Mouse (Mus musculus): ENCODE measurements around the gene Fars2. TPM values are rescaled to one million over a fixed set of nuclear protein-coding genes. Genes with fewer than 3 reads are reported as not detected.
A peak's percentile ranks its signal among the peaks of the same experiment; 100 is the strongest.

The Fars2 gene
- total RNA-seq, 2 experiments from 2014 or later: 37.2 to 37.9 TPM

DNA sequence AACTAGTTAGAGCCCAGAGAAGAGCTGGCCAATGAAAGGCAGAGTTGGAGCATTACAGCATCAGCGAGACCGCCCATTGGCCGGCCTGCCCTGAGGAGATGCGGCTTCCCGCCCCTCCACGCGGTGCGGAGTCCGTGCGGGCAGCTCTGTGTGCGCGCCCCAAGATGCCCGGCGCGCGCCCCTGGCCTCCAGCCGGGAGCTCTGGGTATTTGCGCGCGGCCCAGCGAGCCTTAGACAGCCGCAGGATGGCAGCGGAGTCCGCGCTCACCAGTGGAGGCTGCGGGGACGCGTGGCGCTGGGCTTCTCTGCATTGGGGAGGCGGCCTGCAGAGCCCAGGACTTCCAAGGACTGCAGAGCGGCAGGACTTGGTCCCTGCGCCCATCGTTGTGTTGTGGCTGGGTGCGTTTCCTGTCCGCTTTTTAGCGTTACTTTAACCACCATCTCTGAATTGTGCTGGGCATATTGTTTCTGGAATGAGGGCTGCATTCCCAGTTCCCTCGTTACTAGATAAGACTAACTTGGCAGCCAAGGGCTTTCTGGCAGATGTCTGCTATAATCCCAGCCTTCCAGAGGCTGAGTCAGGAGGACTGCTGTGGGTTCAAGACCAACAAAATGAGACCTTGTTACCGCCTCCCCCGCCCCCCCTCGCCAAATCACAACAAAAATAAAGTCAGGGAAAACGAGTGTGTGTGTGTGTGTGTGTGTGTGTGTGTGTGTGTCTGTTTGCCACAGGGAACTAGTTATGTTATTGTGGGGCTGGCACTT lies 461.5 kb downstream of the Fars2 start:
- peak; percentile 56 for DNase-seq

DNA sequence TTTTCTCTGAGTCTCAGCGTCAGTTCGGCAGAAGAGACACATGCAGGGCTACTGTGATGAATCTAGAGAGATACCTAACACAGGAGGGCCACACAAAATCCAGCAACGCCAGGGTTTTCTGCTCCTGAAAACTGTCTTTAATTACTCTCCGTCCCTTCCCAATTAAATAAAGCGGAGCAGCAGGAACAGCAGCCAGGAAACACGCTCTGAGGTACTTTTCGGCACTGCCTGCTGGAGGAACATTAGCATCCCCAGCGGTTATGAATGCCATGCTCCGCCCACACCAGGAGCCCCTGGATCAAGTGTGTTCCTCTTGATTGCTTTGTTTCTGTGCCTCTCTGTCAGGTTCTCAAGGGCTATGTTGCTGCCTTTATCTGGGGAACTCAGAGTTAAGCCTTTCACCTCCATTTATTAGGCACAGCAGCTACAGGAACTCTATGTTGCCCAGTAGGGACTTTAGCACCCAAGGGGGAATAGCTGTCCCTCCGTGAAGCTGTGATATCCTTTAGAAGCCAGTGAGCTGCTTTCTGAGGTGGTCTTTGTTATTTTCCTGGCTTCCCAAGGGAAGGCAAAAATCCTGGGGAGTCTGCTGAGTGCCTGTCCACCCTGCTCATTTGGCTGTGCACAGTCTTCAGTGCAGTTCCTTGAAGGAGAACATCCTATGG lies 465.3 kb downstream of the Fars2 start:
- no peak for DNase-seq

DNA sequence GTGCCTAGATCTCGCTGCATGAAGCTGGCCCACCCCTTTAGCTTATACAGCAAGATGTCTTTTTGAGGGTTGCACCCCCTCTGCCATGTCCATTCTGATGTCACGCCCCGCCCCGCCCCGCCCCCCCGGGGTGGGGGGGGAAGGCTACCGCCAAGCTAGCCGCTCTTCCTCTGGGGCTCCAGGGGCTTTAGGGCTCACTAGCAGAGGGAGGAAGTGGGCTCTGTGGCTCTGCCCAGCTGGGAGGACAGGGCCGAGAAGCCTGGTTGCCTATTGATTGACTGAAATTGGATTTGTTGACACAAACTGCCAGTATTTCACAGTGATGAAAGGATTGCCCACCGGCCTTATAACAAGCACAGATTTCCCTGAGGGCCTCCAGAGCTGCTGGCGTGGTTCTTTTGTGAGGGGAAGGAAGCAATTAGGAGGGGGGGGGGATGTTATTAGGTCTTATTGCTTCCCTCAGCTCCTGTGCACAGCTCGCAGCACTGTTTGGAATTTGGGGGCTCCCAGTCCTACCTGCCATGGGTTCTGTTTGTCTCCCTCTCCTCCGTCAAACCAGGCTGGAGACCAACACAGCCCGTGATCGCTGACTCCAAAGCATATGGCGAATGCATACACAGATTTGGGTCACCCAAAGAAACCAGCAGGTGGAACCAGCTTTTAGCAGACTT lies 466.4 kb downstream of the Fars2 start:
- no peak for DNase-seq

DNA sequence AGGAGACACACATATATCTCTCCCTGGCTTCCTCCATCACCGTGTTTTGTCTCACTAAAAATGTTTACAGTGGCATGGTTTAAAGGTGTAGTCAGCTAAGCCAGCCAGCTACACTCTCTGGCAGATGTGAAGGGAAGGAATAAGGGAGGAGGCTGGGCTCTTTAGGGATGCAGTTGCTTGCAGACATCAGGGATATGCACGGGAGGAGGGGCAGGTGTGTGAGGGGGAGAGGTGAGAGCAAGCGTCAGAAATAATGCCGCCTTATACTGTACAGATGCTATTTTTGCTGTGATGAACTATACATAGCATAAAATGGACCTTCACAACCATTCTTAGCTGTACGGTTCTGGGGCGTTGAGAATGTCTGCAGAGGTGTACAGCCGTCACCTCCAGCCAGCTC lies 467.0 kb downstream of the Fars2 start:
- no peak for DNase-seq

DNA sequence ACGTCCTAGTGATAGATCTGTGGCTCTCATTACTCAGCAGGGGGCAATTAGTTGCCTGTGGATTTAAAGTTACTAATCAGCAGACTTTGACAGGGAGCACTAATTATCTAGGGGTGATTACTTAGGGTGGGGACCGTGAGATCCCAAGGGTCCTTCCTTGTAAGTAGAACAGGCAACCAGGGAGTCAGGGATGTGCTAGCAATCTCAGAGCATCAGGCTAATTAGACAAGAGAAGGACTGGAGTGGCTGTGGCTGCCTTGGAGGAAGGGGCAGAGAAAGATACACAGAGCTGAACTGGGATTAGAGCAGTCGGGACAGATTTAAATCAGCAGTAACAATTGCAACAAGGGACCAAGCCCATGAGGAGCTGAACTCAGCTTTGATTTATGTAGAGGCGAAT lies 471.9 kb downstream of the Fars2 start:
- DNase-seq: no peak

DNA sequence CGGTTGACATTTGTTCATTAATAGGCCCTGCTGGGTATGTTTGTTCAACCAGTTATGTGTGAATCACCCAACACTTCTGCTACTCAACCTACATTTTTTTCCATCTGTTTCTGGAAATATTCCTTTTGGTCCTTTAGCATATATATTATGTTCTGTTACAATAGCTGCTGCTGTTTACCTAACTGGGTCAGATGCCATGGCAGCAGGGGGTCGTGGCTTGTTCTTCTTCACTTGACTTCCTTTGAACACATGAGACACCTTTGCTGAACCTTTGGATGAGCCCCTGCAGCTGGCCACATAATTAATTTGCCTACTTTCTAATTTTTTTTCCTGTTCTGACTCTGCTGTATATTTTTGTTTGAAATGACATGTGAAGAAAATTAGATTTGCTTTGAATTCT lies 475.1 kb downstream of the Fars2 start:
- no peak for DNase-seq

DNA sequence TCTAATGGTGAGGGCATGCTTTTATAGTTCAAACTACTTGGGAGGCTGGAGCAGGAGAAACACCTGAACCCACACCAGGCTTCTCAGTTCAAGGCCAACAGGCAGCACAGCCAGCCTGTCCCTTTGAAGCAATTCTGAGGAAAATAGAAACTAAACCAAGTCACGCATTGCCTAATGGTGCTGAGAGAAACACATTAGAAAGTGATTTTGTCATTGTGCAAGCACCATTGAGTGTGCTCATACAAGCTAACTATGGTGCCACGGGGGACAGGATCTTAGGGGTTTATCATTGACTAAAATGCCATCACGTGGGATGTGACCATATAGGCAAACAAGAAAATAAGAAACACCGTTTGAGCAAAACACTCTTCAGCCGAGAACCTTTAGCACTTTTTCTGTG lies 489.5 kb downstream of the Fars2 start:
- DNase-seq: no peak

DNA sequence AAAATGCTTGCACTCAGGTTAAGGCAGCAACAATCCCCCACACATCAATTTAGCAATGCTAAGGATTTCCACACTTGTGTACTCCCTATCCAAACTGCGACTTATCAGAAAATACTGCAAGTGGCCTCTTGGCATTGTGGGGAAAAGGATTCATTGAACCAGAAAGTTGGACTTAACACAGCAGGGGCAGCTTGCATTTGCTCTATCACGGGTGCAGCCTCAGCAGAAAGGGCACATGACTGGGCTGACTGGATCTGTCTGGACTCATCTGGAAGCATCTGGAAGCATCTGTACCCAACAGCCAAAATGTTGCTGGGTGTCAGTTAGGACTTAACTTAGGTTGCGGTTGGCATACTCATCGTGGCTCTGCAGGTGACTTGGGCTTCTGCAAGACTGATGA lies 490.7 kb downstream of the Fars2 start:
- DNase-seq: no peak

DNA sequence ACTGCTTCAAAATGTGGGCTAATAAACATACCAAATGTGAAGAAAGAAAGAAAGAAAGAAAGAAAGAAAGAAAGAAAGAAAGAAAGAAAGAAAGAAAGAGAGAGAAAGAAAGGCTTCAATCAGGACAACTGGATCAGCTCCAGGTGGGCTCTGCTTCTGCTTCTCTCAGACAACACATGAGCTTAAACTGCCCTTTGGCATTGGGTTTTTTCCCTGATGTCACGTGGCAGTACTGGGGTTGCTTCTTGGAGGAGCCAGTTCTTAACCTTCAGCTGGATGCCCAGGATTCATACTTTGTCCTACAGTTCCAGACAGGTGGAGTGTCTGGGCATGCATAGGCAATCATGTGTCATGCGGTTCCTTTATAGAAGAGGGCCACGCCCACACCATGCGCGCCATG lies 493.2 kb downstream of the Fars2 start:
- no peak for DNase-seq

DNA sequence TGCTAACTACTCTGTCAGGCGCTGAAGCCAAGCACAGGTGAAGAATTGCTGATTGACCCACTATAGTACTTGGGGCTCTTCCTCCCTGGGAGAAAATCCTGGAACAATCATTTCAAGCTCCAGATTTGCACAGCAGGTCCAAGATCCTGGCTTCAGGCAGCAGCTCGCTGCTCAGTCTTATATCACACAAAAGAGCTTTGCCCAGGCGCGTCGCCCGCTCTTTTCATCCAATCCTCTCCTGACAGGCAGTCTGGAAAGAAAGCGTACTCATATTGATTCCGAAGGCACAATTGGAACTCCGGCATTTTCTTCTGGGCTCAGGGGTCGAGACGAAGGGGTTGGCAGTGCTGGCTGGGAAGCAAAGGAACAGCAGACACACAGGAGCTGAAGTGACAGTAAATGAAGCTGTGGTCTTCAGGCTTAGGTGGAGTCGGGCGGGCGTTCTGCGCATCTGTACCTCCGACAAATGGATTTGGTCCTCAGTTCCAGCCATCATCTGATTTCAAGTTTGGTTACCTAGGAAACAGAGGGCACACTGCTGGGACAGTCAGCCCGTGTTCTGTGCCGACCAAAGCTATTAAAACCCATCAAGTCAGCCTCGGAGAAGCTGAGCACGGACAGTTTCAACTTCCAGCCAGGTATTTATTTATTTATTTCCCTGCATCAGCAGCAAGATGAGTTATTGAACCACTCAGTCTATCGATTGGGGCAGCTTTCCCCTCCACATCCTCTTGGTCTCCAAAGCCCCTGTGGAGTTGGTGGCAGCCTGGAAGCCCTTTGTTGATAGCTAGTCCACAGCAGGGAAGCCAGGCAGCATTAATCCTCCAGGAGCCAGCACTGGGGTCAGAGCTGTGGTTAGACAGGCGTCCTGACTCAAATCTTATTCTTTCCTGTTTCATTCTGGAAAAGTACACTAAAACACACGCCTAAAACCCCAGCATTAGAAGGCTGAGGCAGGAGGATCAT lies 495.9 kb downstream of the Fars2 start:
- DNase-seq: no peak

DNA sequence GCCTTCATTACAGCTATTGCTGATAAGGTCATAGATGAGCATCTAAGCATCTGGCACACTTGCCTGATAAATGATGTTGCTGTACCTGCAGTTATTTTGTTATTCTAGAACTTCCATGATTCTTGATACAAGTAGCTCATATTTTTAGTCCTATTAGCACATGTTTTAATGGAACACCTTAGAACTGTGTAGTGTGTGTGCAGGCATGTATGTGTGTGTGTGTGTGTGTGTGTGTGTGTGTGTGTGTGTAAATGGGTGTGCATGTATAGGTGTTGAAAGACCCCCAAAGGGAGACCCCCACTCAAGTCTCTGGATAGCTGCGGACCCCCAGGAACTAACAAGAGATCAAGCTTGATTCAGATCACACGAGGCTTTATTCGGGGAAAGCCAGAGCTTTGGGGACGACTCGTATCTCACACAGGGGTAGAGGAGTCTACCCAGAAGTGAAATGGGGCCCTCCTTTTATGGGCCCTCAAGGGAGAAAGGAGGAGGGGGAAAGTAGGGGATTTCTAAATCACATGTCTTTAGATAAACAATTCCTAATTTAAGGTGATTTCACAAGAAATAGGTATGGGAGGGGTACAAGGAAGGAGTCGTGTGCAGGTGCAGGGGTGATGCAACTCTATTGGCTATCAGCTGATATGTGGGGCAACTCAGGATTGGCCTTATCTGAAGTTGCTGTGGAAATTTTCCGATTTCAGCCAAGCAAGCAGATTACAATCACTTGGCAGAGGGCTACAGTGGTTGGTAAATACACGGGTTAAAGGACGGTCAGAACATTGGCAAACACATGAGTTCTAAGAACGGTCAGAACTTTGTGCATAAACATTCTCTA lies 503.5 kb downstream of the Fars2 start:
- no peak for DNase-seq

DNA sequence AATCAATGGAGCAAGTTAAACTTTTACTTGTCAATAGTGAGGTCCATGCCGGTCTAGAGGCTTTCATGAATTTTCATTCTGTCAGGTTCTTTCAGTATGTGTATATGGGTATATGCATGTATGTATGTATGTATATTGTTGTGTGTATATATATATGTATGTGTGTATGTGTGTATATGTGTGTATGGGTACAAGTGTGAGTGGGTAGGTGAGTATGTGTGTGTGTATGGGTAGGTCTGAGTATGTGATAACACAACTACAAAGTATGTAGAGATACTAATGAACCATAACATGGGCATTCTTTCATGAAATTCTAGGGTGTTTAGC lies 504.1 kb downstream of the Fars2 start:
- DNase-seq: no peak

DNA sequence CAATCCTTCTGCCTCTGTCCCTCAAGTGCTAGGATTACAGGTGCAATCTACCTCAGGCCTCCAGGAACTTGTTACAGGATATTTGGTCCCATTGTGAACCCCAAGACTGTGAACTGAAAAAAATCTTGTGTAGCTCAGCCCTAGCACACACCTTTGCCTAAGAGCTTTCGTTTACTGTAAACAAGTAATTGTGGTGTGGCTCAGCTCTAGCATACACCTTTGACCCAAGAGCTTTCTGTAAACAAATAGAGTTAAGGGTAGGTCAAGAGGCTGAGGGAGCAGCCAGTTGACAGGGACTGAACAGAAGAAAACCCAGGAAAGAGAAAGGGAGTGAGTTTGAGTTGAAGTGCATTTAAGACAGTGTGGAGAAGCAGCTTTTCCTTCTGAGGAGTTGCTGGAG lies 506.3 kb downstream of the Fars2 start:
- DNase-seq: no peak

DNA sequence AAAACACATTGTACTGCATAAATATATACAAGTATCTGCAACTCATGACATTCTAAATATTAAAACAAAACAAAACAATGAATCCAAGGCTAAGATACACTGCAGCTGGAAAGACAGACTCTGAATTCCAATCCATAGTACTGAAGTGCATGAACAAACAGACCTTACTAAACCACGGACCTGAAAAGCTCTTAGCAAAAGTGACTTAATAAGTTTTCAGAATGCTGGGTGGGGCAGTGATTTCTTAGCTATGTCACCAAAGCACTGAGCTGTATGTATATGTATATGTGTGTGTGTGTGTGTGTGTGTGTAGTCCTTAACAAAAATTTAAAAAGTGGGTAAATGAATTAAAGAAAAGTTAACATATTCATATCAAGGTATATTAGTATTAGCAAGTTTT lies 511.9 kb downstream of the Fars2 start:
- DNase-seq: no peak

DNA sequence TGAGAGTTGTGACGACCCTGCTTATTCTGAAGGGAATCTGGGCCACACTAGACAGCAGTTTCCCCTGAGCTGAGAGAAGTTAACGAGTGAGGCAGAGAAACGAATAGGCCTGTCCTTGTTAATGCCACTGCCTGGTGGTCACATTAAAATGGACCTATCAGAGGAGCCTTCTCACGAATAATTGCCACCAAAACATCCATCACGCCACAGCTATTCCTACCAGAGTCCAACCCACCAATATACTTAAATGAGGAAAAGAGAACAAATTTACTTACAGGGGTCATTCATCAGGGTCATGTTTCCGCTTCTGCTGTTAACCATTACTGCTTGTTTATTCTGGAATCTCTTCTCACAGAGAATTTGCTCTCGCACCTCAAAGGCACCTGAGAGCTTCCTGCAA lies 531.0 kb downstream of the Fars2 start:
- no peak for DNase-seq

DNA sequence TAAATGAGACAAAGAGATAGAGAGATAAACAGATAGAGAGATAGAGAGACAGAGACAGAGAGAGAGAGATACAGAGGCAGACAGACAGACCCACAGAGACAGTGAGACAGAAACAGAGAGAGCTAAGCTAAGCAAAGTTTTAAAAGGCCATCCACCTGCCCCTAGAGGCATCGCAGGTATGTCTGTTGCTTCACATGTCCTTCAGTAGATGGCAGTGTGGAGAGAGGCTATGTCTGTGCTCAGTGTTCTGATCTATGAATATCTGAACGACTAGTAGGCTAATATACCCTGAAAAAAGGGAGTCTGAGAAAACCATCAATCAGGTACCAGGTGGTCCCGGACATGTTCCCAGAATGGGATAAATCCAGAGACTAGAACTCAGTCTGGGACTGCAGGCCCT lies 537.0 kb downstream of the Fars2 start:
- DNase-seq: no peak

DNA sequence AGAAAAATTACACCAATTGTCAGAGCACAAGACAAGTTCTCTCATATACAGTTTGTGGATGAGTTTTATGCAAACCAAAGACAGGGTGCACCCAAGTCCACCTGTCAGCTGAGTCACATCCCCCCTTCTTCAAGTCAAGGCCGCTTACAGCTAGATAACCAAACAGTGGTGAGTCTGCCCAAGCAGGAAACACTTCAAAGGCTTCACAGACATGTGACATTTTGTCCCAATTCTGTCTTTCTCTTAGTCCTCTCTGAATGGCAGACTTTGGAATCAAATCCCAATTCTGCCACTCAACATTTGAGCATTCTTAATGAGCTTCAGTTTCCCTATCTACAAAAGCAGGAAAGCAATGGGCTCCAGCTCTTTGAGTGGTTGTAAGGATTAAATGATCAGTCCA lies 562.1 kb downstream of the Fars2 start:
- no peak for DNase-seq

DNA sequence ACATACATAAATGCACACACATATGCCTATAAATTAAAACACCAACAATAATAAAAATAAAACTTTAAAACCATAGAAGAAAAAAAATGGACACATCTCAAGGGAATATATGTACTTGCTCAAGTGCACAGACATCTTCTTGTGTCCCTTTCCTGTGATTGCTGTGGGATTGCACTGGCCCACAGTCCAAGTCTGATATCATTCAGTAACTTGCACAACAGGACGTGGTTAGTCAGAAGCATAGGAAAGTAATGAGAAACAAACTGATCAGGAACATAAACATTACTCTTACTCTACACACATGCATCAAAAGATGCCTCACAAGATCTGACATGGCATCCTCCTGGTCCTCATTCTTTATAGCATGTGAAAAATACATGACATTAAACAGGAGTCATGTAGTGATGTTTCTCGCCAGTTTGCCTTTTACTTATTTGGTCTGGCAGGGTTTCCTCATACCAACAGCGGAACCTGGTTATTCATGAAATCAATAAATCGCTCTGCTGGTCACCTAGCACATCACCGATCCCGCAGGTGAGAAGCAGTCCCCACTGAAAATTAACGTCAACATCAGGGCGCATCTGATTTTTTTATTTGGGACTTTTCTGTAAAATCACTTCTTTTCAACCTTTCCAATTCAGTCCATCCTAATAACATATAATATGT lies 563.6 kb downstream of the Fars2 start:
- no peak for DNase-seq

DNA sequence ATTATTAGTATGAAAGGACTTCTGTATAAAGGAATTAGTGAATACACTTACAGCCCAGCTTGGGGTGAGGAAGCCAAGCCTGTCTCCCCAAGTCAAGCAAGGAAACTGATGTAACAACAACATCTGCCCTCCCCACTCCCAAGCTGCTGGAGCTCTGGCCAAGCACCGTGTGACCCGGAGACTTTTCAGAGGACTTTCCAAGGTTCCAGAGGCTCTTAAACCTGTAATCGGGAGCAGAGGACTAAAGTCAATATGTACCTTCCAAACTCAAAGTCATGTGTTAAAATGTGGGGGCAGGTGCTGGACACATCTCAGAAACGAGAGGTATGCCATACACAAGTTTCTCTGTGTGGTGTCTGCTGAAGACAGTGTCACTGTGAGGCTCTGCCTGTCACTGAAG lies 566.4 kb downstream of the Fars2 start:
- no peak for DNase-seq

DNA sequence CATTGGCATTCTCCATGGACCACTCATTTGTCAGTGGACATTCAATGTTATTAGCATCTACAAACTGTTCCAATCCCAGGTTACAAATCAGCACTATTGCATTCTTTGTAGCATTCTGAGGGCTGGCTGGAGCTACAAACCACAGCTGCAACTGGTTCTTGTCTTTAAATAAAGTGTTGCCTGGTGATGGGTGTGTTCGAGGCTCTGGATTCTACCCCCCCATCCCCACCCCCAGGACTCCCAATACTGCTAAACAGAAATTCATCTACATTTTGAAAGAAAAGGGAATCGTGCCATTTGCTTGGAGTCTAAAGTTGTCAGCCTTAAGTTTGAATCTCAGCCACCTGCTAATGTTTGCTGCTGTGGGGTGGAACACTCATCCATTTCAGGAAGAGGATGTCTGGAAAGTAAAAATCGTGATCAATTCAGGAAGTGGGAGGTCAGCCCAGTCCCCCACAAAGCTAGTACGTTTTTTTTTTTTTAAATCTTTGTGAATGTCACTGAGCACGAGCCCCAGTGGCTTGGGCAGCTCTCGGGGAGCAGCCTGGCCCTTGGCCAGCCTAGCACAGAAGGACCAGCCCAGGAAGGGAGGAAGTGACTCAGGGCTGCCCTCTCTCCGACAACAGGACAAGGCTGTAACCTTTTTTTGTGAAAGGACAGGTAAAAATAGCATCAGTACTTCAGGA lies 578.4 kb downstream of the Fars2 start:
- DNase-seq: no peak
